Mouse (Mus musculus) hindbrain, postnatal 0 days (tissue): ENCODE measurements around the gene Sgms1. TPM values are rescaled to one million over a fixed set of nuclear protein-coding genes. Genes with fewer than 3 reads are reported as not detected.
"Not testable (repeated sequence)": the region's sequence is repeated elsewhere in the genome, so short reads cannot be mapped to it uniquely, and the experiment has no call there.

Source experiments
- ATAC-seq: fragments of 200-750 bp; cut with Nextera tagmentation; 2 replicates; pipeline ENCODE4 v1.8.0; 2017; ENCODE audit warnings: mild to moderate bottlenecking, moderate TSS enrichment, moderate library complexity
- DNase-seq: peaks from one replicate; pipeline ENCODE4 v3.0.0-alpha.2; 2015; ENCODE audit warnings: low spot score
- H3K27ac ChIP-seq: fragments of 300-500 bp; sonication (generic); 2 replicates; pipeline ENCODE4 v1.5.1; 2014; ENCODE audit warnings: mild to moderate bottlenecking
- H3K27me3 ChIP-seq: fragments of 300-500 bp; sonication (generic); 2 replicates; pipeline ENCODE4 v1.6.1; 2014; ENCODE audit warnings: low read length, mixed read lengths; ENCODE audit not compliant: insufficient read depth
- H3K36me3 ChIP-seq: fragments of 300-500 bp; sonication (generic); 2 replicates; pipeline ENCODE4 v1.6.1; 2014; ENCODE audit warnings: low read length, mixed read lengths; ENCODE audit not compliant: insufficient read depth
- H3K4me1 ChIP-seq: fragments of 300-500 bp; sonication (generic); 2 replicates; pipeline ENCODE4 v1.6.1; 2014; ENCODE audit warnings: antibody characterized with exemption, low read length, mixed read lengths; ENCODE audit not compliant: insufficient read depth
- H3K4me2 ChIP-seq: fragments of 300-500 bp; sonication (generic); 2 replicates; pipeline ENCODE4 v1.6.1; 2014; ENCODE audit warnings: low read depth, mild to moderate bottlenecking, low read length, moderate library complexity, mixed read lengths
- H3K4me3 ChIP-seq: fragments of 300-500 bp; sonication (generic); 2 replicates; pipeline ENCODE4 v1.5.1; 2014; ENCODE audit warnings: low read length
- H3K9ac ChIP-seq: fragments of 300-500 bp; sonication (generic); replicated peaks from 2 replicates; pipeline ENCODE4 v1.6.1; 2014; ENCODE audit warnings: mild to moderate bottlenecking, low read length, moderate library complexity, mixed read lengths
- H3K9me3 ChIP-seq: fragments of 300-500 bp; sonication (generic); 2 replicates; pipeline ENCODE4 v1.6.1; 2016; ENCODE audit warnings: low read length, mixed read lengths
- CTCF ChIP-seq: IDR thresholded peaks from 2 replicates; pipeline ENCODE4 v1.5.1; 2016; ENCODE audit warnings: antibody characterized with exemption, control low read depth, low read depth
- WGBS: fragments of 180-500 bp; shearing (Covaris S2); extraction: QIAGEN DNeasy Blood & Tissue Kit; methylation state at CpG from one replicate; pipeline ENCODE4 v1.1.7; 2014; 5-methylcytosine and 5-hydroxymethylcytosine counted together
- polyA plus RNA-seq: library from polyadenylated mRNA; unstranded; fragments of >200 nt; fragmentation: Nextera tagmentation; extraction: Ambion mirVana; gene quantifications from 2 replicates; pipeline ENCODE4 v1.2.1, GENCODE M21; 2015
- total RNA-seq: library from RNA; depleted of rRNA; stranded (reverse); fragments of >200 nt; gene quantifications from 2 replicates; pipeline ENCODE4 v1.2.3, GENCODE M21; 2014

Sgms1 gene
- total and polyA plus RNA-seq, 2 experiments from 2014 or later, result 23.2 to 32.5 TPM

GRCm38 (mm10) chr19:32319531-32320365 is 69.8 kb downstream of the Sgms1 start:
- 68% methylated on average over 12 of the region's 12 CpGs for WGBS
- no peak overlapping the region for H3K27ac ChIP-seq
- H3K27me3 ChIP-seq, result no peaks in the 10 kb centered on the region
- no peaks in the 10 kb centered on the region for H3K36me3 ChIP-seq
- no peak for TF ChIP-seq CTCF
- H3K9me3 ChIP-seq, result no peaks in the 10 kb centered on the region
- DNase-seq (no peak), ATAC-seq (no peak)
- no peak overlapping the region for H3K9ac ChIP-seq
- H3K4me1 ChIP-seq, result peaks cover 5% of the 10 kb centered on the region; the same call in 1 of the 2 replicates
- H3K4me2 ChIP-seq, result no peak overlapping the region
- H3K4me3 ChIP-seq, result no peak overlapping the region

- Histone ChIP-seq H3K4me3 (no peak overlapping the region), H3K4me1 (peaks cover 5% of the 10 kb centered on the region; the same call in 1 of the 2 replicates), H3K9ac (no peak overlapping the region), H3K9me3 (no peaks in the 10 kb centered on the region), H3K4me2 (no peak overlapping the region), H3K36me3 (no peaks in the 10 kb centered on the region), H3K27ac (no peak overlapping the region), H3K27me3 (no peaks in the 10 kb centered on the region)
- 67% methylated on average over 1 of the region's 1 CpGs for WGBS
- ATAC-seq (no peak), DNase-seq (no peak)
- TF ChIP-seq CTCF, result no peak
These were observed 70.5 kb downstream of the Sgms1 start for GRCm38 (mm10) chr19:32319057-32319456.

GRCm38 (mm10) chr19:32317347-32317746 is 72.2 kb downstream of the Sgms1 start:
- H3K4me1 ChIP-seq, H3K27ac ChIP-seq, ATAC-seq, H3K9me3 ChIP-seq, DNase-seq, H3K4me3 ChIP-seq, H3K27me3 ChIP-seq, H3K4me2 ChIP-seq, H3K36me3 ChIP-seq, H3K9ac ChIP-seq: not testable (repeated sequence)
- 100% methylated on average over 1 of the region's 1 CpGs for WGBS

GRCm38 (mm10) chr19:32313304-32313703 is 76.2 kb downstream of the Sgms1 start:
- no peak for TF ChIP-seq CTCF
- H3K4me3 ChIP-seq, result no peak overlapping the region
- WGBS, result 80% methylated on average over 4 of the region's 4 CpGs

GRCm38 (mm10) chr19:32311762-32312161 is 77.8 kb downstream of the Sgms1 start:
- Histone ChIP-seq H3K4me1 (no peaks in the 10 kb centered on the region), H3K4me3 (no peak overlapping the region), H3K9me3 (no peaks in the 10 kb centered on the region), H3K4me2 (no peak overlapping the region), H3K27me3 (no peaks in the 10 kb centered on the region), H3K9ac (no peak overlapping the region), H3K36me3 (no peaks in the 10 kb centered on the region), H3K27ac (no peak overlapping the region)
- no peak for ATAC-seq
- WGBS, result 98% methylated on average over 5 of the region's 5 CpGs
- no peak for TF ChIP-seq CTCF
- DNase-seq, result no peak

More at GRCm38 (mm10) chr19:32313304-32313703, 76.2 kb downstream of the Sgms1 start:
- Histone ChIP-seq H3K9ac (no peak overlapping the region), H3K9me3 (no peaks in the 10 kb centered on the region), H3K36me3 (no peaks in the 10 kb centered on the region), H3K4me1 (no peaks in the 10 kb centered on the region), H3K27ac (no peak overlapping the region), H3K27me3 (no peaks in the 10 kb centered on the region), H3K4me2 (no peak overlapping the region)
- DNase-seq (no peak), ATAC-seq (no peak)

- ATAC-seq (no peak), DNase-seq (no peak)
- no peak for TF ChIP-seq CTCF
- no peaks in the 10 kb centered on the region for H3K9me3 ChIP-seq
- H3K27ac ChIP-seq, result no peak overlapping the region
- no peaks in the 10 kb centered on the region for H3K4me1 ChIP-seq
- H3K27me3 ChIP-seq, result no peaks in the 10 kb centered on the region
- H3K4me3 ChIP-seq, result no peak overlapping the region
- no peaks in the 10 kb centered on the region for H3K36me3 ChIP-seq
- no peak overlapping the region for H3K4me2 ChIP-seq
- no peak overlapping the region for H3K9ac ChIP-seq
- WGBS, result 96% methylated on average over 3 of the region's 3 CpGs
These were observed 78.5 kb downstream of the Sgms1 start for GRCm38 (mm10) chr19:32311063-32311462.

- ATAC-seq (no peak), DNase-seq (no peak)
- H3K4me1 ChIP-seq, result no peaks in the 10 kb centered on the region
- no peak overlapping the region for H3K4me2 ChIP-seq
- no peak for TF ChIP-seq CTCF
- H3K4me3 ChIP-seq, result no peak overlapping the region
- no peak overlapping the region for H3K9ac ChIP-seq
- H3K9me3 ChIP-seq, result no peaks in the 10 kb centered on the region
- no peaks in the 10 kb centered on the region for H3K36me3 ChIP-seq
- no peaks in the 10 kb centered on the region for H3K27me3 ChIP-seq
- no peak overlapping the region for H3K27ac ChIP-seq
- 99% methylated on average over 5 of the region's 5 CpGs for WGBS
These were observed 79.0 kb downstream of the Sgms1 start for GRCm38 (mm10) chr19:32310483-32310882.
